Mouse (Mus musculus): ENCODE measurements around the gene Hsd3b5.
A peak's percentile ranks its signal among the peaks of the same experiment; 100 is the strongest.
"Not testable (repeated sequence)": the region's sequence is repeated elsewhere in the genome, so short reads cannot be mapped to it uniquely, and the experiment has no call there.

Hsd3b5 gene

DNA sequence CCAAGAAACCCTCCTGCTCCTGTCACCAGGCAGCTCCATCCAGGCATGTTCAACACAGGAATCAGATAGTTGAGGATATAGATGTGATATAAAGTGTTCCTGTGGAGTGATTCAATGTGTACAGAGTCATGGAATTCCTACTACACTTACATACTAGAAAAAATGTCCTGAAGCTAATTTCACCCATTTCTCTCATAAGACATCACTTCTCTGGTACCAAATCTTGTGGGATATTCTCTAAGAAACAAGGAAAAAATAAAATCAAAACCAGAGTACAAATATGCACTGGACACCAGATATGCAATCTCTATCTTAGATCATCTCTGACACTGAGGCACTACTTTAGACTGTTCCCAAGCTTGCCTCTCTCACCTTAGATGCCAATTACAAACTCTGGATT is at the start of gene Hsd3b5:
Gene Hsd3b5, minus strand, starts transcription at position 101 of the 400 bp plus-strand sequence.
- no peak for DNase-seq

DNA sequence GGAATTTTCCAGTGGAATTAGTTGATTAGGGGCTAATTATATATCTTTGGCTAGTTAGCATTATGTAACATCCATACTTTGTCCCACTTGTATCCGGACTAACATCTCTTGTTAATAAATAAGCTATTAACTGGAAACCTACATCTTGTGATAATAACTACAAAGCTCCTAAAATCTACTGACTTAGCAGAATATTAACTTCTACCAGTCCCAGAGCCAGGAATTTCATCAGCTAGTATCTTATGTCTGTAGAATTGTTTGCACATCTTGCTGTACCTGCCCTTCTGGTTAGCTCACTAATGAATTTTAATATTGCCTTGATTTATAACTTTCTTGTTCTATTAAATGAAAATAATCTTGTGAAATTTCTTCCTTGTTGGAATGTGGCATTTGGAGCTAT is 5.1 kb upstream of the Hsd3b5 start:
- no peak for DNase-seq

DNA sequence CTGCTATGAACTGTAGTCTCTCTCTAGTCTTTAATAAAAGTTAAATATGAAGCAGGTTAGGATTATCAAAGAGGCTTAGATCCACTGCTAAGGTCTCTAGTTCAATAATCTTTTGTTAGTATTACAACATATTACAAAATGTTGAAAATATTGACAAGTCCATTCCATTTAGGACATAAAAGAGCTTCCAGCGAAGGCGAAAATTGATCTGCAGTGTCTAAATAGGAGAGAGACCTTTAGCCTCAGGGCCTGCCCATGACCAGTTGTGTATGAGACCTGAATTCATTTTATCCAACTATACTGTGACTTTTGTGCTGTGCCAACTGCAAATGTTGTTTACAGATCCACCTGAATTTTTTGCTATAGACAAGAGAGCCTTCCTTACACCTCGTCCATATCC is 419 bp downstream of the Hsd3b5 start:
- DNase-seq = no peak

DNA sequence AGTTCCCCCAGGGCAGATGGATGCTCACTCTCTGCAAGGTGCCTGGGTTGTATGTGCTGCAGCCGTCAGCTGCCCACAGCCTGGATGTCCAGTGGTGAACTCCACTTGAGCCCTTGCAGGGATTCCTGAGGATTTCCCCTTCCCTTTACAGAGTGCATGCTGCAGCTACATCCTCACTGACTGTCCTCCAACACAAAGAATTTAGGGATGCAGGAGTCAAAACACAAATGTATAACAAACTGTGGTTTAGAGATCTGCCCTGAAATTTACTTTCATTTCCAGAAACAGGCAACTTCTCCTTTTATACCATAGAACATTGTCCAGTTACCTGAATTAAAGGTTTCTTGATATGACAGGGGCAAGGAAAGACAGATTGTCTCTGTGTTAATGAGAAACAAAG is 13.3 kb downstream of the Hsd3b5 start:
- not testable (repeated sequence) for DNase-seq

DNA sequence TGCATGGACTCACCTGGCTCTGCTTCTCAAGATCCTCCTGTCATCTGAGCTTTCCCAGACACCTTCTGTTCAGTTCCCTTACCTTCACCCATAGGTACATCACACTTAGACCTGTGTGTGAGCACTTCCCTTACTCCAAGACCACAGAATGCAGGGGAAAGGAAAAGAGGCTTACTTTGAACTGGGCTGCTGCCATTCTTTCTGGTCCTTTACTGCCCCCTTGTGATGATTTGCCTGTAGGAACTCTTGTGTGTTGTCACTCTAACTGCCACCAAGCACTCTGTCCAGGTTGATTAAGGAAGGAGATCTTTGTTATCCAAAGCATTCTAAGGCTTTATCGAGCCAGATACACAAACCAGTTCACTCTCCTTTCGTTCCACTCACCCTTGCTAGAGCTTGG is 13.8 kb downstream of the Hsd3b5 start:
- DNase-seq = not testable (repeated sequence)

DNA sequence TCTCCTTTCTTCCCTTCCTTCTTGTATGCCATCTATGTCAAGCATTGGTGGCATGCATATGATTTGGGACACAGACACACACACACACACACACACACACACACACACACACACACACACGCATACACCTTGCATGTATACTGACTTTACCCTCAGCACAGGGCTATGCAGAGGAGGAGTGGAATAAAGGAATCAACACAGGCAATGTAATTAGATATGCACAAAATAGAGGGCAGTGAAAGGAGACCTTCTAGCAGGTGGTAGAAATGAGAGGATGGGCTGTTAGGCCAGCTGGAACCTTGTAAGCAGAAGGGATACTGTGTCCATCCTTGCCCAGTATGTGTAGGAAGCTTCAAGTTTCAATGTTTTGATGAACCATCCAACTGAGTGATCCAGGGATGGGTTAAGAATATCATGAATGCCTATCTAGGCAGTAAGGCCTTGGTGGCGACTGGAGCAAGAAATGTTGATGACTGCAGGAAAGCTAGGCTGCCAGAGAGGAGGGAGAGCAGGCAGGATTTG is 15.6 kb downstream of the Hsd3b5 start:
- not testable (repeated sequence) for DNase-seq

DNA sequence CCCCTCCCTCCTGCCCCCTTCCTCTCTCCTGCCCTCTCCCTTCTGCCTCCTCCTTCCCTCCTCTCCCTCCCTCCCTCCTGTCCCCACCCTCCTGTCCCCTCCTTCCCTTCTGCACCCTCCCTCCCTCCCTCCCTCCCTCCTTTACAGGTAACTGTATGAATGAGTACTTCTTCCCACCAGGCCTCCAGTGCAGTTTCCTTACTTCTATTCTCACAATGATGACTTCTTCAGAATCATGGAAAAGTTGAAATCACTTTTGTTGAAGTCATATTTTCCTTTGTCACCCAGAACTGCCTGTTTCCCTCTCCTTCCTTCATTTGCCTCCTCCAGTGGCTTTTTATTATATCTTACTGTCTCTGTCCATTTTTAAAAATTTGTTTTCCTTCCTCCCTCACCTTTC is 16.1 kb downstream of the Hsd3b5 start:
- no peak for DNase-seq

DNA sequence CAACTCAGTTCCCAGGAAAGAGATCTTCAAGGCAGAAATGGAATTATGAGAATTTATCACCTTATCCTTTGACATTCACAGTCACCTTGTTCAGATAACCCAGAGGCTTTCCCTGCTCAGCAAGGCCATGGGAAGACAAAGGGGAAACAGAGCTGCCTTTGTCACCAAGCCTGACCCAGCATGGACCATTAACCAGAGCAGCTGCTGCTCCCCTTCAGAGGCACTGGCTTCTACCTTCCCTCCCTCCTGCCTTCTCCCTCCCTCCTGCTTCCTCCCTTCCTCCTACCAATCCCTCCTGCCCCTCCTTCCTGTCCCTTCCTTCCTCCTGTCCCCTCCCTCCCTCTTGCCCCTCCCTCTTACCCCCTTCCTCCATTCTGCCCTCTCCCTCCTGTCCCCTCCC is 16.5 kb downstream of the Hsd3b5 start:
- DNase-seq = not testable (repeated sequence)

DNA sequence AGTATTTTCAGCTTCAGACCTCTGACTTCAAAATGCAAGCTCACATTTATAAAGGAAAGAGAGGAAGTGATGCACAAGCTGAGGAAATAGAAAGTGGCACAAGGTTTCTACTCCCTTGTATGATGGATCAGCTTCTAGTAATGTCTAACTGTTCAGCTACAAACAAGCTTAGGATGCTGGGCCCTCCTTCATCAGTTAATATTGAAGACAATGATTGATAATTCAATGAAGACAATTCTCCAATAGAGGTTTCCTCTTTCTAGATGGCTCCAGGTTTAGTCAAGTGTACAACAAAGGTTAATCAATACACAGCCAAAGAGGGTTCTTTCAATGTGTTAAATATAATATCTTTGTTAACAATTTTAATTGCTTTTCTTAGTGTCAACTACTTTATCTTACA is 41.3 kb downstream of the Hsd3b5 start, which contains the start of gene Gm10681:
Gene Gm10681, minus strand, starts transcription at position 101 of the 400 bp plus-strand sequence.
- no peak for DNase-seq

DNA sequence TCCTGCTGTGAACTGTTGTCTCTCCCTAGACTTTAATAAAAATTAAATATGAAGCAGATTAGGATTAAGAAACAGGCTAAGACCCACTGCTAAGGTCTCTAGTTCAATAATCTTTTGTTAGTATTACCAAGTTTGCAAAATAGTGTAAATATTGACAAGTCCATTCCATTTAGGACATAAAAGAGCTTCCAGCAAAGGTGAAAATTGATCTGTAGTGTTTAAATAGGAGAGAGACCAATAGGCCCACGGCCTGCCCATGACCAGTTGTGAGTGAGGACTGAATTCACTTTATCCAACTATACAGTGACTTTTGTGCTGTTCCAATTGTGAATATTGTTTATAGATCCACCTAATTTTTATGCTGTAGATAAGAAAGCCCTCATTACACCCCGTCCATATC is 42.3 kb downstream of the Hsd3b5 start:
- DNase-seq = no peak

DNA sequence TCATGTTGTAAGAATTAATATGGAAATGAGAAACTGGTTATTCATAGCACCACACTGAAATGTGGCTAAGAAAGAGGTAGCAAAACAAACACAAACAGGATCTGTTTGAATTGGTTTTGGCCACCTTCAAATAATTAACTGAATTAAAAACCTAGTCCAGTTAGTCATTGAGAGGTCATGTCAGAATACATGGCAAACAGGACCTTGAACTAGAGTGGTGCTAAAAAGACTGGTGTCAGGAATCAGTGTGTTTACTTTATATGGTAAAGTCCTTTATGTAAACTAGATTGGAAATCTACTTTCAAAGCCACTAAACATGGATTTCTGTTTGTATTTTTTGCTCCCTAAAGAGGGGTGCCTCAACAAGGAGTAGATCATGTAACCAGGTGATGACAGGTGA is 47.4 kb downstream of the Hsd3b5 start:
- not testable (repeated sequence) for DNase-seq

DNA sequence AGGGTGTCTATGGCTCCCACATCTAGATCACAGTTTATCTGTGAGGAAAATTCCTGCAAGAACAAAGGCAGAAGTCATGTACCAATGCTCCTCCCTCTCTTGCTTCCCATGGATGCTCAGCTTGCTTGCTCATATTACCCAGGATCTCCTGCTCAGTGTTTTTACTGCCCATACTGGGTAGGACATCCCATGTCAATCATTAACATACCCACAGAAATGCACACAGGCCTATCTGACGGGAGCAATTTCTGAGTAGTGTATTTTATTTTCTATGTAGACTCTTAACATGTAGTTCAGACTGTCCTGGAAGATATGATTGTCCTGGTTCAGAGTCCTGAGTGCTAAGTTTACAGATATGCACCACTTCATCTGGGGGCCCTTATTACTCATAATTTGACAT is 47.9 kb downstream of the Hsd3b5 start:
- not testable (repeated sequence) for DNase-seq

DNA sequence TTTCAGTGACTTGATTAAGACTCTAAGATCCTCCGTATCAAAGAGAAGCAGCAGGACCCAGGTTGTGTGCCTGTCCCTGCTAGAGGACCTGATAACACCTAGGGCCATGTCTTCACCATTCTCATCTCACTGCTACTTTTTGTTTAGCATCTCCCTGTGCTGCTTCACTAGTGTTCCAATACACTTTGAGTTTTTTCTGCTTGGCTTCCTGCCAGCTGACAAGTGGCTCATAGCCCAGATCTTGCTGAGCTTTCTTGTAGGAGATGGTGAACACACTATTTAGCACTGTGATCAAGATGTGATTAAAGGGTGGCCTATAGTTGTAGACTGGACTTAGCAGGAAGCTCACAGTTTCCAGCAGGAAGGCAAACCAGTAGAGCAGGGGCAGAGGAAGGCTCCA is 49.0 kb downstream of the Hsd3b5 start:
- DNase-seq = peak; percentile 69 to 71
